Mouse (Mus musculus) hindbrain, embryonic 11.5 days (tissue): ENCODE results near the gene Phf3. TPM values are rescaled to one million over a fixed set of nuclear protein-coding genes. Genes with fewer than 3 reads are reported as not detected.
A peak's percentile ranks its signal among the peaks of the same experiment; 100 is the strongest.
"Not testable (repeated sequence)": the region's sequence is repeated elsewhere in the genome, so short reads cannot be mapped to it uniquely, and the experiment has no call there.

Experiments
- ATAC-seq: fragments of 200-750 bp; cut with Nextera tagmentation; 2 replicates; pipeline ENCODE4 v1.8.0; 2017; ENCODE audit warnings: mild to moderate bottlenecking, moderate TSS enrichment, moderate library complexity; ENCODE audit not compliant: low FRiP score
- DNase-seq: peaks from one replicate; pipeline ENCODE4 v3.0.0-alpha.2; 2015; ENCODE audit warnings: low spot score
- H3K27ac ChIP-seq: fragments of 300-500 bp; sonication (generic); 2 replicates; pipeline ENCODE4 v1.5.1; 2014; ENCODE audit warnings: mild to moderate bottlenecking, low read depth, low read length
- H3K27me3 ChIP-seq: fragments of 300-500 bp; sonication (generic); 2 replicates; pipeline ENCODE4 v1.6.1; 2014; ENCODE audit warnings: mild to moderate bottlenecking, low read length, moderate library complexity, mixed read lengths; ENCODE audit not compliant: control insufficient read depth, insufficient read depth
- H3K36me3 ChIP-seq: fragments of 300-500 bp; sonication (generic); 2 replicates; pipeline ENCODE4 v1.6.1; 2014; ENCODE audit warnings: mild to moderate bottlenecking, low read length, moderate library complexity, mixed read lengths; ENCODE audit not compliant: control insufficient read depth, insufficient read depth
- H3K4me1 ChIP-seq: fragments of 300-500 bp; sonication (generic); replicated peaks from 2 replicates; pipeline ENCODE4 v1.6.1; 2014; ENCODE audit warnings: low read length, mixed read lengths; ENCODE audit not compliant: control insufficient read depth, insufficient read depth
- H3K4me2 ChIP-seq: fragments of 300-500 bp; sonication (generic); replicated peaks from 2 replicates; pipeline ENCODE4 v1.6.1; 2014; ENCODE audit warnings: mild to moderate bottlenecking, low read depth, low read length
- H3K4me3 ChIP-seq: fragments of 300-500 bp; sonication (generic); 2 replicates; pipeline ENCODE4 v1.5.1; 2014; ENCODE audit warnings: low read depth, low read length
- H3K9ac ChIP-seq: fragments of 300-500 bp; sonication (generic); 2 replicates; pipeline ENCODE4 v1.6.1; 2014; ENCODE audit warnings: low read depth, low read length
- H3K9me3 ChIP-seq: fragments of 300-500 bp; sonication (generic); 2 replicates; pipeline ENCODE4 v1.6.1; 2016; ENCODE audit warnings: low read length; ENCODE audit not compliant: control insufficient read depth
- WGBS: fragments of 180-500 bp; shearing (Covaris S2); extraction: QIAGEN DNeasy Blood & Tissue Kit; methylation state at CpG from one replicate; pipeline ENCODE4 v1.1.7; 2014; 5-methylcytosine and 5-hydroxymethylcytosine counted together
- polyA plus RNA-seq: library from polyadenylated mRNA; unstranded; fragments of >200 nt; fragmentation: Nextera tagmentation; extraction: Ambion mirVana; gene quantifications from 2 replicates; pipeline ENCODE4 v1.2.1, GENCODE M21; 2014

Phf3 gene
- 44.6 and 58.0 TPM in 2 replicates for polyA plus RNA-seq

DNA sequence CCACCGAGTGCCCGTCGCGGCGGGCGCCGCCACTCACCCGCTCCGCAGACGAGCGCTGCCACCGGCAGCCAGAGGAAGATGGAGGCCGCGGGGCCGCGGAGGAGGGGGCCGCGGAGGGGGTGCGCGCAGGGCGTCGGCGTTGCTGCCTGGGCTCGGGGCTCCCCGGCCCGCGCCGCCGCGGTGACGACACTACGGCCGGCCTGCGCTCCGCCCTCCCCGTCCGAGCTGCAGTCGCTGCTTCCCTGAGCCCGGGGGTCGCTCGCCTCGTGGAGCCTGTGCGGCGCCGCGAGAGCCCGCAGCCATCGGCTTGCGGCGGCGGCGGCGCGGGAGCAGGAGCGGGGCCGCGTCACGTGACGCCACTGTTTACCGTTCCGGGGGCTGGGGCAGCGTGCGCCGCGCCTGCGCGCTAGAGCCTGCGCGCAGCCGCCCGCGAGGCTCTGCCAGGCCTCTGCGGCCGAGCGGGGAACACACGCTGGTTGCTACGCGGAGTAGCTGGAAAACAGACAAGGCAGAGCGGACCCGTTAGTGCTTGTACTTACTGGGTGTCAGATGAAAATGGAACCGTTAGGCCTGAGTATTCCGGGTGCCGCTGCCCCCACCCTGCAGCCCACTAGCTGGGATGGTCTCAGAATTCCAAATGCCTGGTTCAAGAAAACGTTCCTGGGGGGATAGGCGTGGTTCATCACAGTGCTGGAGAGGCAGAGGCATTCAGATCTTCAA, at the start of gene Phf3:
Gene Phf3 (minus strand): TSS at position 381 of the 720 bp plus-strand sequence.
- ATAC-seq (peak; percentile 94), DNase-seq (peak; percentile 94)
- WGBS, result under 1% methylated on average over 58 of the region's 85 CpGs
- Histone ChIP-seq H3K9ac (peak within 1 kb of the TSS; percentile 87), H3K27ac (peak within 1 kb of the TSS; percentile 99), H3K4me1 (no peaks in the 10 kb centered on the region), H3K36me3 (no peaks in the 10 kb centered on the region), H3K4me3 (peak within 1 kb of the TSS; percentile 73), H3K9me3 (no peaks in the 10 kb centered on the region), H3K27me3 (no peaks in the 10 kb centered on the region), H3K4me2 (peak within 1 kb of the TSS; percentile 48)

- Histone ChIP-seq H3K4me1 (no peaks in the 10 kb centered on the region), H3K4me3 (no peak overlapping the region), H3K9ac (no peak overlapping the region), H3K36me3 (no peaks in the 10 kb centered on the region), H3K9me3 (peaks cover 4% of the 10 kb centered on the region), H3K27me3 (no peaks in the 10 kb centered on the region), H3K27ac (no peak overlapping the region), H3K4me2 (no peak overlapping the region)
- no peak for ATAC-seq
- DNase-seq, result no peak
- WGBS, result 90% methylated on average over 3 of the region's 3 CpGs
Observed at GRCm38 (mm10) chr1:30922237-30922636, 48.5 kb upstream of the Phf3 start.

DNA sequence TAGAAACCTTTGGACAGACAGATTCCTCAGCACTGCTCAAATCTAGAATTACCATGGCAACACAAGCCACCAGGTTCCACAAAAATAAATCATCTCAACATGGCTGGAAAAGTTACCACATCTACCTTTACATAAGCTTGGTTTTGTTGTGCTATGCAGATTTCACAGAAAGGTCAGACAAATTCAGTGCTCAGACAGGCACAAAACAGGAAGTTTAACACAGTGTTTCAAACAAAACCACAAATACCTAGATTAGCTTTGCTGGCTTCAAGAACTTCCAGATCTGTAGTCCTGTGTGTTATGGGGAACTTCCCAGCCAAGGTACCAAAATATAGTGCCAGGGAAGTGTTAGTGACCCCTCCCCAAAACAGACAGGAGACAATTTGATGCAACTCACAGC, 47.5 kb upstream of the Phf3 start:
- Histone ChIP-seq H3K9ac (no peak overlapping the region), H3K27ac (no peak overlapping the region), H3K27me3 (no peaks in the 10 kb centered on the region), H3K4me3 (no peak overlapping the region), H3K36me3 (no peaks in the 10 kb centered on the region), H3K4me2 (no peak overlapping the region), H3K9me3 (peaks cover 4% of the 10 kb centered on the region), H3K4me1 (no peaks in the 10 kb centered on the region)
- DNase-seq (no peak), ATAC-seq (no peak)

DNA sequence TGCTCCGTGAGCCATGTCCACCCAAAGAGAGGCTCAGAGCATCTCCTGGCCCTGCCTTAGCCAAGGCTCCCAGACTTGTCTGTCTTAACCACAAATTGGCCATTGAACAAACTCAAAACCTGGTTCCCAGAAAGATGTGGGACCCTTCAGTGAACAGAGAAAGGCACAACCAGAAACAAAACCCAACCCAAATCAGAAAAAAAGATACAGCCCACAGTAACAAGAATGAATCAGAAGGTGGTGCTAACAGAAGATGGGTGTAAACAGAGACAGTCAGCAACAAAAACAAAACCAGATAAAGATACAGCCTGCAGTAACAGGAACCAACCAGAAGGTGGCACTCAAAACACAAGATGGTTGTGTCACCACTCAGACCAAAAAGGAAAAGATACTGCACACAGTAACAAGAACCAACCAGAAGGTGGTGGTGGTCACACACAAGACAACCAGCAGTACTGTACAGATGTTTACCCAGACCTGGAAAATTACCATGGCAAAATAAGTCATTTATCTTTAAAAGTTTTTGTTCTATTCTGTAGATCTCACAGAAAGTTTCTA, 47.0 kb upstream of the Phf3 start:
- H3K9ac ChIP-seq, result no peak overlapping the region
- H3K27me3 ChIP-seq, result no peaks in the 10 kb centered on the region
- H3K4me3 ChIP-seq, result no peak overlapping the region
- ATAC-seq (no peak), DNase-seq (no peak)
- no peak overlapping the region for H3K27ac ChIP-seq
- 87% methylated on average over 1 of the region's 1 CpGs for WGBS
- peaks cover 4% of the 10 kb centered on the region for H3K9me3 ChIP-seq
- no peak overlapping the region for H3K4me2 ChIP-seq
- H3K36me3 ChIP-seq, result no peaks in the 10 kb centered on the region
- no peaks in the 10 kb centered on the region for H3K4me1 ChIP-seq

DNA sequence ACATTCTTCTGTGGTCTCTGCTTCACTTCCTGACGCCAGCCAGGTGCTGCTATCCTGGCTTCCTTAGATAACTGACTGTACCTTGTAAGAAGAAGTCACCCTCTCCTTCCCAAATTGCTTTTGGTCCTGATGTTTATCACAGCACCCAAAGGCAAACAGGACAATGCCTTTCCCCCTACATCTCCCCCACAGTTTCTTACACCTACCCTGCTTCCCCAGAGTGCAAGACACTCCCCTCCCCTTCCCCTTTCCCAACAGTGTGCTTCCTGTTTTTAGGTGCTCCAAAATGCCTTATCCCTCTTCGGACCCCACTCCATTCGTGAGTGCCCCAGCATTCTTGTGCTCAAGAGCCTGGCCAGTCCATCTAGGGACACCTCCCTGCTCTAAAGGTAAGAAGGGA, 36.5 kb upstream of the Phf3 start:
- Histone ChIP-seq H3K4me2 (no peak overlapping the region), H3K27me3 (no peaks in the 10 kb centered on the region), H3K36me3 (no peaks in the 10 kb centered on the region), H3K4me3 (no peak overlapping the region), H3K9ac (no peak overlapping the region), H3K4me1 (no peaks in the 10 kb centered on the region), H3K27ac (no peak overlapping the region), H3K9me3 (no peaks in the 10 kb centered on the region)
- DNase-seq (no peak), ATAC-seq (no peak)
- WGBS, result 72% methylated on average over 3 of the region's 3 CpGs

- H3K36me3 ChIP-seq, result no peaks in the 10 kb centered on the region
- H3K4me1 ChIP-seq, result no peaks in the 10 kb centered on the region
- 75% methylated on average over 4 of the region's 4 CpGs for WGBS
- DNase-seq (no peak), ATAC-seq (no peak)
- H3K4me3 ChIP-seq, result no peak overlapping the region
- no peaks in the 10 kb centered on the region for H3K9me3 ChIP-seq
- no peak overlapping the region for H3K4me2 ChIP-seq
- H3K9ac ChIP-seq, result no peak overlapping the region
- H3K27me3 ChIP-seq, result no peaks in the 10 kb centered on the region
- H3K27ac ChIP-seq, result no peak overlapping the region
Observed at GRCm38 (mm10) chr1:30908797-30909196, 35.1 kb upstream of the Phf3 start.

- no peak overlapping the region for H3K4me2 ChIP-seq
- H3K27ac ChIP-seq, result no peak overlapping the region
- 93% methylated on average over 3 of the region's 3 CpGs for WGBS
- H3K27me3 ChIP-seq, result no peaks in the 10 kb centered on the region
- no peak for ATAC-seq
- H3K4me3 ChIP-seq, result no peak overlapping the region
- DNase-seq, result no peak
- H3K9me3 ChIP-seq, result no peaks in the 10 kb centered on the region
- no peaks in the 10 kb centered on the region for H3K4me1 ChIP-seq
- H3K36me3 ChIP-seq, result no peaks in the 10 kb centered on the region
- no peak overlapping the region for H3K9ac ChIP-seq
Observed at GRCm38 (mm10) chr1:30903480-30904218, 29.9 kb upstream of the Phf3 start.

- H3K36me3 ChIP-seq, result no peaks in the 10 kb centered on the region
- WGBS, result 84% methylated on average over 2 of the region's 2 CpGs
Observed at GRCm38 (mm10) chr1:30898691-30899090, 25.0 kb upstream of the Phf3 start.

DNA sequence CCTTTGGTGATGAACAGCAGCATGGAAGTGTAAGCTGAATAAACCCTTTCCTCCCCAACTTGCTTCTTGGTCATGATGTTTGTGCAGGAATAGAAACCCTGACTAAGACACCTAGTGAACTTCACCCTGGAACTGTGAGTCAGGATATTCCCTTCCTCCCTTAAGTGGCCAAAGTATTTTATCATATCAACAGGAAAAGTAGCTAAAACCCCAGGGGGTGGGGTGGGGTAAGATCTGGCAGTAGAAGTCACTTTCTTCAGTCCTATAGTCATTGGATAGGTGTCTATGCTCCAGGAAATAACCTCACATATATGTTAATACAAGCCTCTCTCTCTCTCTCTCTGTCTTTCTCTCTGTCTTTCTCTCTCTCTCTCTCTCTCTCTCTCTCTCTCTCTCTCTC, 21.6 kb upstream of the Phf3 start:
- H3K9me3 ChIP-seq, H3K4me3 ChIP-seq, H3K27me3 ChIP-seq, DNase-seq, ATAC-seq, H3K9ac ChIP-seq, H3K27ac ChIP-seq, H3K4me2 ChIP-seq, H3K36me3 ChIP-seq, H3K4me1 ChIP-seq: not testable (repeated sequence)

More at GRCm38 (mm10) chr1:30898691-30899090, 25.0 kb upstream of the Phf3 start:
- Histone ChIP-seq H3K4me3 (no peak overlapping the region), H3K27me3 (no peaks in the 10 kb centered on the region), H3K9ac (no peak overlapping the region), H3K9me3 (no peaks in the 10 kb centered on the region), H3K27ac (no peak overlapping the region), H3K4me2 (no peak overlapping the region), H3K4me1 (no peaks in the 10 kb centered on the region)
- DNase-seq, result no peak
- ATAC-seq, result no peak
